Mouse (Mus musculus) MN1 (cell line): ENCODE results near the gene Rnaseh2c.

ENCODE experiments used
- DNase-seq: peaks from one replicate; pipeline ENCODE4 v3.0.0-alpha.2; 2016; ENCODE audit warnings: low spot score

Gene Rnaseh2c

GRCm38 (mm10) chr19:5575336-5575735, 26.3 kb upstream of the Rnaseh2c start:
- DNase-seq, result no peak

GRCm38 (mm10) chr19:5579971-5580370, 21.7 kb upstream of the Rnaseh2c start:
- no peak for DNase-seq

GRCm38 (mm10) chr19:5580776-5581175, 20.9 kb upstream of the Rnaseh2c start:
- no peak for DNase-seq

- no peak for DNase-seq
These were observed 19.7 kb upstream of the Rnaseh2c start for GRCm38 (mm10) chr19:5581995-5582394.

GRCm38 (mm10) chr19:5589159-5589558, 12.5 kb upstream of the Rnaseh2c start:
- DNase-seq, result no peak

GRCm38 (mm10) chr19:5591888-5592287, 9.8 kb upstream of the Rnaseh2c start:
- no peak for DNase-seq

GRCm38 (mm10) chr19:5599224-5599623, 2.4 kb upstream of the Rnaseh2c start:
- DNase-seq, result no peak

GRCm38 (mm10) chr19:5603664-5604063, 2.0 kb downstream of the Rnaseh2c start:
- DNase-seq, result no peak

GRCm38 (mm10) chr19:5605126-5605525, 3.5 kb downstream of the Rnaseh2c start:
- no peak for DNase-seq

- DNase-seq, result no peak
These were observed 4.5 kb downstream of the Rnaseh2c start for GRCm38 (mm10) chr19:5606196-5606595.

GRCm38 (mm10) chr19:5607705-5608410, 6.2 kb downstream of the Rnaseh2c start:
- DNase-seq, result no peak

- no peak for DNase-seq
These were observed 7.0 kb downstream of the Rnaseh2c start for GRCm38 (mm10) chr19:5608707-5609106.

GRCm38 (mm10) chr19:5609171-5609546, 7.5 kb downstream of the Rnaseh2c start:
- DNase-seq, result peak; percentile 37

GRCm38 (mm10) chr19:5609547-5610404, 8.1 kb downstream of the Rnaseh2c start, which contains the start of gene Kat5:
Kat5 (minus strand) TSS chr19:5610237.
- peak; percentile 85 for DNase-seq

GRCm38 (mm10) chr19:5611973-5612372, 10.3 kb downstream of the Rnaseh2c start:
- DNase-seq, result no peak

GRCm38 (mm10) chr19:5612762-5613411, 11.2 kb downstream of the Rnaseh2c start:
- no peak for DNase-seq

GRCm38 (mm10) chr19:5614953-5615352, 13.3 kb downstream of the Rnaseh2c start:
- DNase-seq, result no peak

GRCm38 (mm10) chr19:5620007-5620406, 18.3 kb downstream of the Rnaseh2c start:
- DNase-seq, result no peak

- no peak for DNase-seq
These were observed 20.2 kb downstream of the Rnaseh2c start for GRCm38 (mm10) chr19:5621884-5622283.

- DNase-seq, result no peak
These were observed 23.6 kb downstream of the Rnaseh2c start for GRCm38 (mm10) chr19:5625311-5625710.

GRCm38 (mm10) chr19:5629907-5630306, 28.2 kb downstream of the Rnaseh2c start:
- no peak for DNase-seq

- DNase-seq, result no peak
These were observed 30.4 kb downstream of the Rnaseh2c start for GRCm38 (mm10) chr19:5632120-5632519.
